Mouse (Mus musculus): ENCODE measurements around the gene Mad1l1.

The Mad1l1 gene

DNA sequence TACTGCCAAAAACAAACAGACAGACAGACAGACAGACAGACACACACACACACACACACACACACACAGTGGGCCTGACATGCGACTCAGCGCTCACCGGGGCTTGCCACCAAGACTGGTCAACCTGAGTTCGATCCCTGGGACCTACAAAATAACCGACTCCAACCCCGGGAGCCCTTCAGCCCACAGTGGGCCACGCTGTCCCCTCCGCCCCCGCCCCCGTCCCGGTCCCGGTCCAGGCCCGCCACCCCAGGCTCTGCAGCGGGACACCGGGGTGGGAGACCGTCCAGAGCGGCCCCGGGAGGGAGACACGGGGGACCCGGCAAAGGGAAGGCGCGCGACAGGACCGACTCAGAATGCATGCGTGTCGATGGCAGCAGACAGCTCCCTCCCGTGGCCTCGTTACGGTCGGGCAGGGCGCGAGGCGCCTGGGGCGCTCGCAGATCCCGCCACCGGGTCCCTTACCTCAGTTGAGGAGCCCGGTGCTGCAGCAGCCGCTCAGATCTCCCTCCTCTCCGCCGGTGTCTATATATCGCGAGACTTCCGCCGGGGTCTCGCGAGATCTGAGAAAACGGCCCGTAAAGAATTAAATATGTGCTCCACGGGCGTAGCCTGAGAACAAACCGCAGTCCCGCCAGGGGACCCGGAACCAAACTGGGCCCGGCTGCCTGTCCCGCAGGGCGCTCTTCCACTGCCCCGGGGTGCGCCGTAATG is at the start of gene Mad1l1, which contains the start of gene Nudt1:
TSS of gene Mad1l1 (minus strand) at position 511 of the 714 bp plus-strand sequence.
TSS of gene Nudt1 (plus strand) at position 615 of the 714 bp plus-strand sequence.
- DNase-seq (ENCODE audit: low read depth, low spot score), result peak; percentile 97

DNA sequence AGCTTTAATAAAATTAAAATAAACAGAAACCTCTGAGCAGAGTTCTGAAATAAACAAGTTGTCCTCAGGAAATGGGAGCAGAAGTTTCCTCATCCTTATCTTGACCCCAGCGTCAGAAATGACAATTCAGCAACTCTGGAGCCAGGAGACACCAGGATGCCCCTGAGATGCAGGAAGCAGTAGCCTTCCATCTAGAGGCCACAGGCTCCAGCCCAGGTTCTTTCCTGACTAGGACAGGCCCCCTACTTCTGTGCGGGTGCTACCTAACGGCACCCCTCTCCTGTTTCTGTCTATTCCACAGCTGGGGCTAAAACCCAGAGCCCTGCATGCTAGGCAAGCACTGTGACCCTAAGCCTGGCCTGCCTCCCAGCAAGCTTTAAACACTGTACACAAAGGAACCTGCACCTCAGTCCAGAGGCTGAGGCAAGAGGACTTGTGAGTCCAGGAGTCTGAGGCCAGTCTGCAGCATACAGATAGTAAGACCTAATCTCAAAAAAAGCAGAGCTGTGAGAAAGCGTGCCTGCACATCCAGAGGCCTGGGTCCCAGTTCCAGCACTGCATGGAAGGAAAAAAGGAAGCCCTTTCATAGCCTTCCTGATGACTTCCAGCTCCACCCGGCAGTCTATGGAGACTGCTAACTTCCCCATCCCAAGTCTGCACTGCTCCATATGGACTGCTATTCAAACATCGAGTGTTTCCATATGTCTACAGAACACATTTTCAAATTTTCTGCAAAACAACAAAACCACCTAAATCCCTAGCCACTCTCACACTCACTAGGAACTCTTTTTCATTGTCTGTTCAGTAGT is 49.3 kb upstream of the Mad1l1 start:
- DNase-seq (ENCODE audit: low read depth, low spot score), result no peak

DNA sequence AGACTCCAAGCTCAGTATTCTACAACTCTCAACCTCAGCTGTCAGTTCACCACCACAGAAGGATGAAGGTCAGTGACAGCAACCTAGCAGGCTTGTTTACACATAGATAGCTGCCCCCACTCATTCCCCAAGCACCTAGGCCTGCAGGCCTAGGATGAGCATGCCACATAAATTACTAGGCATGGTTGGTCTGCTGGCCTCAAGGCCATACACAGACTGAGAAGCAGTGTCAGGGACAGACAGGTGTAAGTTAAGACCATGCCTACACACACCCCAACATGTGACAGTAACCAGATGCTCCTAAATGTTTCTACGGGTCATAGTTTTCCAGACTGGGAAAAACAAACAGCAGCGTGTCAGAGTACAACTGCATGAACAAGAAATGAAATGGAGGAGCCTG is 48.1 kb upstream of the Mad1l1 start:
- no peak for DNase-seq (ENCODE audit: low read depth, low spot score)

DNA sequence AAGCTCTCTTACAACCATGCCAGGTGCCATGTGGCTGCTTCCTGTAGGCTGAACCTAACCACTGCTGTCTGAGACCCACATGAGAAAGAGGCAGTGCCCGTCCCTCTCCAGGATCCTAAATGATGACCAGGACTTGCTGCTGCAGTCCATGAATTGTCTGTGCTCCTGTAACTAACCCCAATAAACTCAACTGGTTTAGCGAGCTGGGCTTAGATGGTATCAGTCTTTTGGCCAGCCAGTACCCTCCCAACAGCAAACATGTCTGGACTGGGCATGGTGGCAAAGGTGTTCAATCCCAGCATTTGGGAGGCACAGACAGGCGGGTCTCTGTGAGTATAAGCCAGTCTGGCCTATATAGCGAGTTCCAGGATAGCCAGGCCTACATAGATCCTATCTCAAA is 47.6 kb upstream of the Mad1l1 start:
- no peak for DNase-seq (ENCODE audit: low read depth, low spot score)

DNA sequence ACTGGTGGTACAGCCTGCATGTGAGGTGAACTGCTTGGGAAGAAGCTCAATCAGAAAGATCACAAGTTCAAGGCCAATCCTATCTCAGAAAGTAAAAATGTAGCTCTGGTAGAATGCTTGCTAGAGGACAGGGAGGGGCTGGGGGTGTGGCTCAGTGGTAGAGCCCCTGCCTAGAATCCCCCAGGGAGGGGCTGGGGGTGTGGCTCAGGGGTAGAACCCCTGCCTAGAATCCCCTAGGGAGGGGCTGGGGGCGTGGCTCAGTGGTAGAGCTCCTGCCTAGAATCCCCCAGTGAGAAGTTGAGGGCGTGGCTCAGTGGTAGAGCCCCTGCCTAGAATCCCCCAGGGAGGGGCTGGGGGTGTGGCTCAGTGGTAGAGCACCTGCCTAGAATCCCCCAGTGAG is 46.8 kb upstream of the Mad1l1 start:
- peak; percentile 92 for DNase-seq (ENCODE audit: low read depth, low spot score)

DNA sequence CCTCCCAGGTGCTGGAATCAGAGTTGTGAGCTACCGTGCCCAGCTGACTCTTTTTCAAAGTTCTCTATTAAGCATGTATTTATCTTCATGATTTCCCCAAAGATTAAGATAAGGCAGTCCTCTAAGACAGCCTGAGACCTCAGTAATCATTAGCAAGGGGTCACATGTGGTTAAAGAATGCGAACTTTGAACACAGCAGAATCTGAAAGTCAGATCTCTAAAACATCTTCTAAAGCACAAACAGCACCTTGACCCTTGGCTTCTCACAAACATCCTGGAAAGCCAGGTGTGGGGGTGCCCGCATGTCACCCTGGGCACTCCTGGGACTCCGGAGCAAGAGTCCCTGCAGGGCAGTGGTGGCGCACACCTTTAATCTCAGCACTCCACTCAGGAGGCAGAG is 43.1 kb upstream of the Mad1l1 start:
- DNase-seq (ENCODE audit: low read depth, low spot score), result no peak

DNA sequence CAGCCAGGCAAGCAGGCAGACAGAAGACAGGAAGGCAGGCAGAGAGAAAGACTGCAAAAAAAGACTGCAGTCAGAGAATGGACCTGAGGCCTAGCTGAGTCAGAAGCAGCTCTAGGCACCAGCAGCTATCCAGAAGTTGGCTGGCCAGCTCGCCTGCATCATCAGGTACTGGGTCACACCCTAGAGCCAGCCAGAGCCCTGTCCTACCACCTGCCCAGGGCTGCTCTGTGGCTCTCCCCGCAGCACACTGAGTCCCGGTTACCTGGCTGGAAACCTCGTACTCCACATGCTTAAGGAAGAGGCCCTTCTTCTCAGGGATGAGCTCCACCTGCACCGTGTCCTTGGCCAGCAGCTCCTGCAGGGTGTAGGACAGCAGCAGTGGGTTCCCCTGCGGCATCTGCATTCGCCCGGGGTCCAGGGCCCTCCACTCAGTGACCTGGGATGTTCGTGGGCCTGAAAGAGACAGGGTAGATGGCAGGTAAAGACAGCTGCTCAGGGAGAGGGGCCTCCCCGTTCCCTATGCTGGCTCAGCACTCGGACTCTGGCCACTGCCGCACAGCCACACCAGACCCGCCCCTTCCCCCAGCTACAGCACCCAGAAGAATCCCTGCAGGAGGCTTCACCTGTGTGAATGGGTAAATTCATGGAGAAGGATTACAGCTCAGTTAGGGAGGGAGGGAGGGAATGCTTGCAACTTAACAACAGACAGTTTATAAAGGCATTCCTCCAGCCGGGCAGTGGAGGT is 38.8 kb upstream of the Mad1l1 start:
- no peak for DNase-seq (ENCODE audit: low read depth, low spot score)

DNA sequence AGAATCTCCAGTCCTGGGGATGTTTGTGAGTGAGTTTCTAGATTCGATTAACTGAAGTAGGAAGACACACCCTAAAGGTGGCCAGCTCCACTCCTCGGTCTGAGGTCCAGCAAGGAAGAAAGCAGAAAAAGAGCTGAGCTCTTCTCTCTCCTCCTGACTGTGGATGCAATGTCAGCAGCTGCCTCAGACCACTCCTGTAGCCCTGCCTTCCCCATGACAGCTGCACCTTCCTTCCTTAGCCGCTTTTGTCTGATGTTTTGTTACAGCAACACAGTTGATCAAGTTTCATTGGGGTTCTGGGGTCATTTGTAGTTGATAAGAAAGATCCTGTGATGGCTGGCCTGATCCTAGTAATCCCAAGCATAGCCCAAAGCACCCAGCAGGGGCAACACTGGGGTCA is 36.1 kb upstream of the Mad1l1 start:
- no peak for DNase-seq (ENCODE audit: low read depth, low spot score)

DNA sequence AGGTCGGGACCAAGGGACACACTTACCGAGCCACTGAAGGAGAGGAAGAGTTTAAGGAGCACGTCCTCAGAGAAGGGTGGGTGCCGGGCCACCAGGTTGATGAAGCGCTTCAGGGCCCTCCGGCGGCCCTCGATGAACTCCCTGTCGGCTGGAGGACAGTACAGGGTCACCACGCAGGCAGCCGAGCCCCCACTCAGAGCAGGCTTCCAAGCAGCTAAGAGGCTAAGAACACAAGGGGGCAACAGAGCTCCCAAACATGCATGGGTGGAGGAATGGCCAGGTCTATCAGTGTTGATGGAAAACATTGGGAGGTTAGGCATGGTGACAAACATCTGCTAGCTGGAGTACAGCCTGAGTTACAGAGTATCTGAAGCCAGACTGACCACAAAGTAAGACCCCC is 34.6 kb upstream of the Mad1l1 start:
- no peak for DNase-seq (ENCODE audit: low read depth, low spot score)

DNA sequence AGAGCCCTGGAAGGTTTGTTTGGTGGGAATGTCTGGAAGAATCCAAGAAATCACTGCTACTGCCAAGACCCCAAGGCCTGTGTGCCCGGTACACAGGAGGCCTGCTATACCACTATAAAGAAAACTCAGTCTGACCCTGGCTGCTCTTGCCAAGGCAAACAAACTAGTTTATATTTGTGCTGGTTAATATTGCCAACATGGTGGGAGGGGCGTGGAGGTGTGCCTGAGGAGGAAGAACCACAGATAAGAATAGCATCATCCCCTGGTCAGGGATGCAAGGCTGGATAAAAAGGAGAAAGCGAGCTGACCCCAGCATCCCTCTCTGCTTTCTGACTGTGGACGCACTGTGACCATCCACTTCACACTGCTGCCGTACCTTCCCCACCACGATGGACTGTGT is 31.0 kb upstream of the Mad1l1 start:
- no peak for DNase-seq (ENCODE audit: low read depth, low spot score)

DNA sequence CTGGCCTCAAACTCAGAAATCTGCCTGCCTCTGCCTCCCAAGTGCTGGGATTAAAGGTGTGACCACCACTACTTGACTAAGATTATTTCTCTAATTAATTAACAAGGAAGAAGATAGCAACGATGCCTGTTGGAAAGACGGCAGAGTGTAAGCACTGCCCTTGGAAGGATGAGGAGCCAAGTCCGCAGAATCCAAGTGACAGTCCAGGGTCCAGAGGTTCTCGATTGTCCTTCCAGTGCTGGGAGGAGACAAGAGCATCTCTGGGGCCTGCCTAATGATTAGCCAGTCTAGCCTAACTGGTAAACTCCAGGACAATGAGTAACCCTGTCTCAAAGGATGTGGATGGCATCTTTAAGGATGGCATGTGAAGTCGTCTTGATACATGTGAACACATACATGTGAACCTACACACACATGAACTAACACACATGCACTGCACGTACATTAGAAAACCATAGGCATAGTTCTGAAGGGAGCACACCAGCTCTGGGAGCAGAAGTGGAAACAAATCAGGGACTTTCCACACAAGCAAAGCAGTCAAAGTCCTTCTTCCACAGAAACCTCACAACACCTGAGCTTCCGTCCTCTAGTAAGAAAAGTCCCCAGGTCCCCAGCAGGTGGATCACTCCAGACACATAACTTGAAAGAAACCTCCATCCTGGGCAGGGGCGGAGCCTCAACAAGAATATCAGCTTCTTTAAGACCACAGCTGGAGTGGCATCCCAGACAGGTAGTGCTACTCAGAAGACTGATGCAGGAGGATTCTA is 29.6 kb upstream of the Mad1l1 start:
- DNase-seq (ENCODE audit: low read depth, low spot score), result no peak

DNA sequence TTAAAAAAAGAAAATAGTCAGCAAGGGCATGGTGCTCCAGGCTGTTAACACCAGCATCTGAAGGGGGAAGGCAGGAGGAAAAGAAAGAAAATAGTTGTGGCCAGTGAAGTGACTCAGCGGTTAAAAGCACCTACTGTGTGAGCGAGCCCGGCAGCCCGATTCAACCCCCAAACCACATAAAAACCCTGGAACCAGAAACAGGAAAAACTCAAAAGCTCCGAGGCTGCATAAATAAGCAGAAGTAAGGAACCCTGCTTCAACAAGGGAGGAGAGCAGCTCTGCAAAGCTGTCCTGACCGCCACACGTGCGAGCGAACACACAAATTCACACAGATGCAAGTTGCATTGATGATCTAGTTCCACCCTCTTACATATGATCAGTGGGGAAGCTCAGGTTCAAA is 28.5 kb upstream of the Mad1l1 start:
- no peak for DNase-seq (ENCODE audit: low read depth, low spot score)

DNA sequence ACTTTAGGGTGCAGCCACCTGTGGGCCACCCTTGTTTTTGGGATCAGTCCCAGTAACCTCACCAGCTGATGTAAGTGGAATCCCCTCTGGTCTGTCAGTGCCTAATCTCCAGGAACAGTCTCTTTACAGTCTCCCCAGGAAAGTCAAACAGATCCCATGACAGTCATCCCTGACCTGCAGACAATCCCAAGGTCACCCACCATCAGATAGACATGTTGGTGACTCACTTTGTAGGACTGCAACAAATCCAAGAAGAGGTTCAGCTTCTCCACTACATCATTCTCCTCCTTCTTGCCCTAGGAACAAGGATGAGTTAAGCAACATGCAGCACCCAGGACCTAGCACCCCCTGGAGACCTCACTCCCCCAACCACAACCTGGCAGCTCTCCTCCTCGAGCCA is 24.7 kb upstream of the Mad1l1 start:
- DNase-seq (ENCODE audit: low read depth, low spot score), result no peak

DNA sequence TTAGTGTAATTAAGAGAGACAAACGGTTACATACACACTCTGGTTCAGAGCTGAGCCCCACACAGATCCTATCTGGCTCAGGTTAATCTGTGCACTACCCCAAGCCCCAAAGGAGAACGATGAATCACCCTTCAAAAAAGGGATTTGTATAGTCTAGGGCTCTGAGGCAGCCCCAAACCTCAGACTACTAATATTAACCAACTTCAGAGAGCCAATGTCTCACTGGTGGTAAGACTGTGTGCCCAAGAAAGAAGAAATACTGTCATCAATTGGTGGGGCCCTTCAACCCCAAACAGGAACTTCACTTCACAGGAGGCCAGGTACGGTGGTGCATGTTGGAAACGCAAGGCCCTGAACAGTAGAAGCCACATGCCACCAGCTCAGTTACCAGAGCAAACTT is 23.9 kb upstream of the Mad1l1 start:
- no peak for DNase-seq (ENCODE audit: low read depth, low spot score)

DNA sequence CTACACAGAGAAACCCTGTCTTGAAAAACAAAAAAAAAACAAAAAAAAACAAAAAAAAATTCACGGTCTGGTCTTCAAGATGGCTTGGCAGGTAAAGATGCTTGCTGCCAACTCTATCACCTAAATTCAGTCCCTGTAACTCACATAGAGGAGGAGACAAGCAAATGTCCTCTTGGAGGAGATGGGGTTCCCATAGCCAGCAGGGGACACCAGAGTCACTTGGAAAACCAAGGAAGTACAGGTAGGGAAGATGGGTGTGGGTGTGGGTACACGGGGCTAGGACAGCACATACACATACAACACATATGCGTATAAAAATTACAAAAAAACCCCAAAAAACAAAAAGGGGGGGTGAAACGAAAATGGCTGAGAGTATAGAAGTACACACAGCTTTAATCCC is 21.5 kb upstream of the Mad1l1 start:
- no peak for DNase-seq (ENCODE audit: low read depth, low spot score)

DNA sequence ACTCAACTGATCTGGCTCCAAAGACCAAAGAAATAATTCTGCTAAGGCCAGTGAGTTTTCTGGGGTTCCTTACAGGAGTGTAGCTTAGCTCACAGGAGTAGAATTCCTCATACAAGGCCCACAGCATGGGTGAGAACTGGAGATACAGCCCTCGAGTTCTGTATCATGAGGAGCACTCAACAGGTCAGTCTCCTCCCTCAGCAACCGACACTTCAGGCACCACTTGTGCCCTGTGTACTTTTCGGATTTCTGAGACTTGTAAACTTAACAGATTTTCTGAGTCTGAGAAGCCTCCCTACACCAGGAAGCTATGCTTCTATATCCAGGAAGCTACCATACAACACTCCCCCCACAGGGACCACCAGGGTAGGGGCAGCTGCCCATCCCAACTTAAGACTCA is 18.5 kb upstream of the Mad1l1 start:
- DNase-seq (ENCODE audit: low read depth, low spot score), result no peak

DNA sequence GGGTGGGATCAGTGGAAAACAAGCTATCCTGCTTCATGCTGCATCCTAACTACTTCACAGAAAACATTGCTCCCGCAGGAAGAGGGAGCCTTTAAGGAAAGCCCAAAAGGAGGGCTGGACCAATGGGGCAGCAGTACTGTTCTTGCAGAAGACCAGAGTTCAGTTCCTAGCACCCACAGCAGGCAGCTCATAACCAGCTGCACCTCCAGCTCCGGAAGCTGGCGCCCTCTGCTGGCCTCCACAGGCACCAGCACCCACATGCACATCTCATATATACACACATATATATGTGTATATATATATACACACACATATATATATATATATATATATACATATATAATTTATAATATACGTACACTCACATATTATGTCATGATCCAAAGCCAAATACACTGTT is 17.4 kb upstream of the Mad1l1 start:
- DNase-seq (ENCODE audit: low read depth, low spot score), result no peak

DNA sequence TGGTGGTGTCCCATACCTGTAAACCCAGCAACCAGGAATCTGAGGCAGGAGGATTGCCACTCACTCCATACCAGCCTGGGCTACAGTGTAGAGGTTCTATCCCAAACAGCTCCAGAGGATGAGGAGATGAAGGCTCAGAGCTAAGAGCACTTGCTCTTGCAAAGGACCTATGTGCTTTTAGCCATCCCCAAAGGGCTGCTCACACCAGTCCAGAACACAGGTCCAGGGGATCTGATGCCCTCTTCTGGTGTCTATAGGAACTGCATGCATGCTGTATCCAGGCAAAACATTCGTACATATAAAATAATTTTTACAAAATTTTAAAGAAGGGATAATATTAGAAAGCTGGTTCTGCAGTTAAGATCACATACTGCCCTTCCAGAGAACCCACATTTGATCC is 15.3 kb upstream of the Mad1l1 start:
- DNase-seq (ENCODE audit: low read depth, low spot score), result no peak

DNA sequence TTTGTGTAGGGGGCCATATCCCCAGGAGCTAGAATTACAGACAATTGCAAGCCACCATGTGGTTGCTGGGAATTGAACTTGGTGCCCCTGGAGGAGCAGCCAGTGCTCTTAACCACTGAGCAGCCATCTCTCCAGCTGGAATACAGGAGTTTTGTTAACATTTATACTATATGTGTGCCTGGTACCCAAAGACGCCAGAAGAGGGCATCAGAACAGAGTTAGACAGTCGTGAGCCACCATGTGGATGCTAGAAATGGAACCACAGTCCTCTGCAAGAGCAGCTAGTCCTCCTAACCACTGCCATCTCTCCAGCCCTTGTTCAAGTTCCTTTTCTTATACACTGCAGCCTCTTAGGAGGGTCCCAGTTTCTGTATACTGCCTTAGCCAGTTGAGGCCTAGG is 12.3 kb upstream of the Mad1l1 start:
- DNase-seq (ENCODE audit: low read depth, low spot score), result peak; percentile 75

DNA sequence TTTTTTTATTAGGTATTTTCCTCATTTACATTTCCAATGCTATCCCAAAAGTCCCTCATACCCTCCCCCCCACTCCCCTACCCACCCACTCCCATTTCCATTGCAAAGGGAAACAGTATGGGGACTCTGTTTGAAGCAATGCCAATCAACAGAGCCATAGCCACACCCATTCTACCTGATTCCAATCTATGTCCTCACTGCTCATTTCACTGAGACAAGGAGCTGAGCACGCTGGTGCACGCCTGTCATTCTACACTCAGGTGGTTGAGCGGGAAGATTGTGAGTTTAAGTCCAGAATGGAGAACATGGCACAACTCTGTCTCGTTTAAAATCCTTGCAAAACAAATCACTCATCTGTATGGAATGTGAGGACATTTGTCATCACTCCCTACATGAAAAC is 11.2 kb upstream of the Mad1l1 start:
- DNase-seq (ENCODE audit: low read depth, low spot score), result peak; percentile 82

DNA sequence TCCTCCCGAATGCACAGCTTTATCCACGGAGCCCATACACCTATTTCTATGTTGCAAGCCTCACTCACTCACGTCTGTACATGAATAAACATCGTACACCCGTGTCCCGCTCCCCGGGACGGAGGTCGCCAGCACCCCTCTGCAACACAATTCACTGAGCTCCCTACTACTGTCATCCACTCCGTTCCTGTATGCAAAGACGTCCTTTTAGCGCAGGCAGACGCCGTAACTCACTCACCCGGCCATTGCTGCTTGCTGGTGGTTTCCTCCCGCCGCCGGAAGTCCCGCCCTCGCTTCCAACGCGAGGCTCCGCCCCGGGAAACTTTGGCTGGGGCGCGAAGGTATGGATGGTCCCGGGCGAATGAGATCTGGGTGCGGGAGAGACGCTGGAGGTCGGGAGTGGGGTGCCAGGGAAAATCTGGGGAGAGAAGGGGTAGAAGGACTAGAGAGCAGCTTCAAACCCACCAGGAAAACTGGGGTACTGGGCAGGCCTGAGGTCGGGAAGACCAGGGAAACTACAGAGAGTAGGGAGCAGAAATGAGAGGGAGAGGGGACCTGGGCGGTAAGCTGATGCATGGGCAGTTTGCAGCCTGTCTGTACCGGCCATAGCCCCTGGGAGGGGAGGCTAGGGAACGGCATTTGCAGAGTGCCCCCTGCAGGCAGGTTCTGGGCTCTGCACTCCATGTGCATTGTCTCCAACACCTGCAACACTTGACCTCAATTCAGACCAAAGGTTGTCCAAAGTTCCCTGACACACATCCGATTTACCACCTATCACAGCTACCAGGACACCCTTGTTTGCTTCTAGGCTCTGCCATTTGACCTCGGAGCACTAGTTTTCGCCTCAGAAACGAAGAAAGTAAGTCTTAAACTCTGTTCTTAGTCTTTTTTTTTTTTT is 10.5 kb upstream of the Mad1l1 start, which contains the start of gene Mrm2:
TSS of gene Mrm2 (minus strand) at position 284 of the 898 bp plus-strand sequence.
- peak; percentile 96 for DNase-seq (ENCODE audit: low read depth, low spot score)
